Mouse (Mus musculus) liver, embryonic 15.5 days (tissue): Measurements from ENCODE around the gene Cpox. TPM values are rescaled to one million over a fixed set of nuclear protein-coding genes. Genes with fewer than 3 reads are reported as not detected.

Source experiments
- ATAC-seq: fragments of 200-750 bp; cut with Nextera tagmentation; 2 replicates; pipeline ENCODE4 v1.8.0; 2017; ENCODE audit warnings: moderate number of reproducible peaks, mild to moderate bottlenecking, moderate library complexity; ENCODE audit not compliant: insufficient read depth
- H3K27ac ChIP-seq: fragments of 300-500 bp; sonication (generic); replicated peaks from 2 replicates; pipeline ENCODE4 v1.5.1; 2015; ENCODE audit warnings: mild to moderate bottlenecking, inconsistent platforms
- H3K27me3 ChIP-seq: fragments of 300-500 bp; sonication (generic); 2 replicates; pipeline ENCODE4 v1.6.1; 2015; ENCODE audit warnings: mild to moderate bottlenecking, inconsistent platforms
- H3K36me3 ChIP-seq: fragments of 300-500 bp; sonication (generic); replicated peaks from 2 replicates; pipeline ENCODE4 v1.6.1; 2015; ENCODE audit warnings: moderate library complexity, mild to moderate bottlenecking, inconsistent platforms
- H3K4me1 ChIP-seq: fragments of 300-500 bp; sonication (generic); replicated peaks from 2 replicates; pipeline ENCODE4 v1.6.1; 2015; ENCODE audit warnings: inconsistent platforms
- H3K4me2 ChIP-seq: fragments of 300-500 bp; sonication (generic); 2 replicates; pipeline ENCODE4 v1.6.1; 2015; ENCODE audit warnings: moderate library complexity, mild to moderate bottlenecking, inconsistent platforms
- H3K4me3 ChIP-seq: fragments of 300-500 bp; sonication (generic); replicated peaks from 2 replicates; pipeline ENCODE4 v1.5.1; 2015; ENCODE audit warnings: mild to moderate bottlenecking, inconsistent platforms
- H3K9ac ChIP-seq: fragments of 300-500 bp; sonication (generic); 2 replicates; pipeline ENCODE4 v1.6.1; 2015; ENCODE audit warnings: moderate library complexity, mild to moderate bottlenecking, inconsistent platforms
- H3K9me3 ChIP-seq: fragments of 300-500 bp; sonication (generic); replicated peaks from 2 replicates; pipeline ENCODE4 v1.6.1; 2016; ENCODE audit warnings: inconsistent platforms
- WGBS: fragments of 180-500 bp; shearing (Covaris S2); methylation state at CpG from one replicate; pipeline ENCODE4 v1.1.7; 2015; ENCODE audit warnings: mixed read lengths; ENCODE audit not compliant: insufficient replicate concordance; 5-methylcytosine and 5-hydroxymethylcytosine counted together
- polyA plus RNA-seq: library from polyadenylated mRNA; unstranded; fragments of >200 nt; fragmentation: Nextera tagmentation; extraction: Ambion mirVana; gene quantifications from 2 replicates; pipeline ENCODE4 v1.2.1, GENCODE M21; 2015

Gene Cpox
- polyA plus RNA-seq, 1 experiment from 2014 or later, result 496 TPM

- no peaks in the 10 kb centered on the region for H3K9me3 ChIP-seq
- H3K36me3 ChIP-seq, result no peaks in the 10 kb centered on the region
- 80% methylated on average over 7 of the region's 7 CpGs for WGBS
- no peak within 1 kb of the TSS for H3K9ac ChIP-seq
- ATAC-seq, result no peak
- H3K27me3 ChIP-seq, result peaks cover 5% of the 10 kb centered on the region; the same call in 1 of the 2 replicates
- no peaks in the 10 kb centered on the region for H3K4me1 ChIP-seq
- H3K4me2 ChIP-seq, result no peak within 1 kb of the TSS
- no peak within 1 kb of the TSS for H3K4me3 ChIP-seq
- H3K27ac ChIP-seq, result no peak within 1 kb of the TSS
Measured at GRCm38 (mm10) chr16:58718666-58719120, 48.6 kb downstream of the Cpox start, which contains the start of gene Gpr15. Gpr15 (minus strand) TSS chr16:58719070.

- Histone ChIP-seq H3K4me2 (no peak overlapping the region), H3K27ac (no peak overlapping the region), H3K36me3 (no peaks in the 10 kb centered on the region), H3K4me3 (no peak overlapping the region), H3K9me3 (no peaks in the 10 kb centered on the region), H3K9ac (no peak overlapping the region), H3K4me1 (no peaks in the 10 kb centered on the region), H3K27me3 (peaks cover 5% of the 10 kb centered on the region; the same call in 1 of the 2 replicates)
- 34% methylated on average over 2 of the region's 2 CpGs for WGBS
- ATAC-seq, result no peak
Measured at GRCm38 (mm10) chr16:58722292-58722691, 52.2 kb downstream of the Cpox start.

GRCm38 (mm10) chr16:58726680-58727476 lies 56.8 kb downstream of the Cpox start:
- H3K4me1 ChIP-seq, result peaks cover 13% of the 10 kb centered on the region
- H3K27me3 ChIP-seq, result no peaks in the 10 kb centered on the region
- 66% methylated on average over 11 of the region's 11 CpGs for WGBS
- ATAC-seq, result no peak
- H3K9me3 ChIP-seq, result no peaks in the 10 kb centered on the region
- H3K27ac ChIP-seq, result no peak overlapping the region
- peaks cover 22% of the 10 kb centered on the region for H3K36me3 ChIP-seq
- H3K4me2 ChIP-seq, result peak overlapping the region; percentile 88
- peak overlapping the region; percentile 86; the same call in 1 of the 2 replicates for H3K4me3 ChIP-seq
- no peak overlapping the region; the same call in 1 of the 2 replicates for H3K9ac ChIP-seq

GRCm38 (mm10) chr16:58727477-58728131 lies 57.5 kb downstream of the Cpox start, which contains the start of gene Cldnd1:
Cldnd1 (plus strand) TSS chr16:58727910.
- Histone ChIP-seq H3K9ac (peak within 1 kb of the TSS; percentile 74), H3K4me3 (peak within 1 kb of the TSS; percentile 86), H3K4me2 (peak within 1 kb of the TSS; percentile 88), H3K36me3 (peaks cover 29% of the 10 kb centered on the region), H3K9me3 (no peaks in the 10 kb centered on the region), H3K4me1 (peaks cover 13% of the 10 kb centered on the region), H3K27ac (peak within 1 kb of the TSS; percentile 79), H3K27me3 (no peaks in the 10 kb centered on the region)
- ATAC-seq, result peak; percentile 100
- WGBS, result 2% methylated on average over 35 of the region's 35 CpGs

- Histone ChIP-seq H3K27ac (peak overlapping the region; percentile 79), H3K27me3 (no peaks in the 10 kb centered on the region), H3K9ac (peak overlapping the region; percentile 74), H3K4me3 (peak overlapping the region; percentile 86), H3K9me3 (no peaks in the 10 kb centered on the region), H3K4me1 (peaks cover 13% of the 10 kb centered on the region), H3K36me3 (peaks cover 34% of the 10 kb centered on the region), H3K4me2 (peak overlapping the region; percentile 88)
- ATAC-seq, result peak; percentile 92
- under 1% methylated on average over 27 of the region's 31 CpGs for whole genome bisulfite sequencing
Measured at GRCm38 (mm10) chr16:58728176-58728671, 58.1 kb downstream of the Cpox start.

GRCm38 (mm10) chr16:58738205-58738604 lies 68.1 kb downstream of the Cpox start:
- H3K4me3 ChIP-seq, result no peak overlapping the region
- no peak overlapping the region for H3K4me2 ChIP-seq
- 60% methylated on average over 4 of the region's 4 CpGs for WGBS
- H3K4me1 ChIP-seq, result peaks cover 9% of the 10 kb centered on the region
- no peak for ATAC-seq
- H3K27me3 ChIP-seq, result no peaks in the 10 kb centered on the region
- no peaks in the 10 kb centered on the region for H3K9me3 ChIP-seq
- no peak overlapping the region for H3K9ac ChIP-seq
- H3K27ac ChIP-seq, result no peak overlapping the region
- H3K36me3 ChIP-seq, result 0 out of 2 replicates have a peak, but pooled peaks cover 11% of the 10 kb centered on the region

GRCm38 (mm10) chr16:58738800-58739199 lies 68.7 kb downstream of the Cpox start:
- Histone ChIP-seq H3K4me1 (peaks cover 9% of the 10 kb centered on the region), H3K27me3 (no peaks in the 10 kb centered on the region), H3K9me3 (no peaks in the 10 kb centered on the region), H3K36me3 (0 out of 2 replicates have a peak, but pooled peaks cover 10% of the 10 kb centered on the region), H3K27ac (no peak overlapping the region), H3K9ac (no peak overlapping the region), H3K4me2 (no peak overlapping the region), H3K4me3 (no peak overlapping the region)
- 57% methylated on average over 1 of the region's 1 CpGs for WGBS
- no peak for ATAC-seq

- no peaks in the 10 kb centered on the region for H3K9me3 ChIP-seq
- no peak overlapping the region for H3K4me3 ChIP-seq
- no peak overlapping the region for H3K27ac ChIP-seq
- H3K36me3 ChIP-seq, result no peaks in the 10 kb centered on the region
- H3K27me3 ChIP-seq, result no peaks in the 10 kb centered on the region
- H3K4me2 ChIP-seq, result no peak overlapping the region
- ATAC-seq, result no peak
- H3K9ac ChIP-seq, result no peak overlapping the region
- WGBS, result 72% methylated on average over 5 of the region's 5 CpGs
- H3K4me1 ChIP-seq, result peaks cover 9% of the 10 kb centered on the region
Measured at GRCm38 (mm10) chr16:58740751-58741150, 70.7 kb downstream of the Cpox start.

- Histone ChIP-seq H3K36me3 (no peaks in the 10 kb centered on the region), H3K27ac (no peak overlapping the region), H3K4me3 (no peak overlapping the region), H3K4me2 (no peak overlapping the region), H3K27me3 (no peaks in the 10 kb centered on the region), H3K4me1 (no peaks in the 10 kb centered on the region), H3K9me3 (no peaks in the 10 kb centered on the region), H3K9ac (no peak overlapping the region)
- 60% methylated on average over 4 of the region's 4 CpGs for WGBS
- no peak for ATAC-seq
Measured at GRCm38 (mm10) chr16:58746715-58747114, 76.6 kb downstream of the Cpox start.

- 14% methylated on average over 1 of the region's 1 CpGs for WGBS
Measured at GRCm38 (mm10) chr16:58751314-58751713, 81.2 kb downstream of the Cpox start.

GRCm38 (mm10) chr16:58756191-58756590 lies 86.1 kb downstream of the Cpox start:
- Histone ChIP-seq H3K36me3 (no peaks in the 10 kb centered on the region), H3K27ac (no peak overlapping the region)
- ATAC-seq, result no peak

More at GRCm38 (mm10) chr16:58751314-58751713, 81.2 kb downstream of the Cpox start:
- no peaks in the 10 kb centered on the region for H3K9me3 ChIP-seq
- H3K27ac ChIP-seq, result no peak overlapping the region
- no peaks in the 10 kb centered on the region for H3K27me3 ChIP-seq
- H3K4me3 ChIP-seq, result no peak overlapping the region
- no peak overlapping the region for H3K9ac ChIP-seq
- H3K4me2 ChIP-seq, result no peak overlapping the region
- no peak for ATAC-seq
- no peaks in the 10 kb centered on the region for H3K36me3 ChIP-seq
- H3K4me1 ChIP-seq, result no peaks in the 10 kb centered on the region

More at GRCm38 (mm10) chr16:58756191-58756590, 86.1 kb downstream of the Cpox start:
- Histone ChIP-seq H3K9me3 (no peaks in the 10 kb centered on the region), H3K4me2 (no peak overlapping the region), H3K27me3 (no peaks in the 10 kb centered on the region), H3K4me1 (no peaks in the 10 kb centered on the region), H3K9ac (no peak overlapping the region), H3K4me3 (no peak overlapping the region)
